Mouse (Mus musculus): ENCODE results near the gene Itsn2. TPM values are rescaled to one million over a fixed set of nuclear protein-coding genes. Genes with fewer than 3 reads are reported as not detected.
"Not testable (repeated sequence)": the region's sequence is repeated elsewhere in the genome, so short reads cannot be mapped to it uniquely, and the experiment has no call there.

The Itsn2 gene
- 19.4 and 20.3 TPM in 2 replicates for polyA plus RNA-seq (2015; fragmentation: Nextera tagmentation; extraction: Ambion mirVana)

GRCm38 (mm10) chr12:4592541-4593165 lies at the start of gene Itsn2, which contains the start of gene Gm3625:
Itsn2 (plus strand) TSS chr12:4592638.
Gm3625 (minus strand) TSS chr12:4592927.
- Histone ChIP-seq H3K27ac (ENCODE audit: low read length) (peak within 1 kb of the TSS; percentile 74), H3K36me3 (ENCODE audit: control insufficient read depth, insufficient read depth, low read length) (no peaks in the 10 kb centered on the region), H3K9me3 (replicated peaks; ENCODE audit: control insufficient read depth, low read length, poor library complexity, severe bottlenecking) (no peaks in the 10 kb centered on the region), H3K4me1 (ENCODE audit: control insufficient read depth, insufficient read depth, low read length) (peaks cover 21% of the 10 kb centered on the region), H3K4me3 (ENCODE audit: low read depth, low read length) (peak within 1 kb of the TSS; percentile 95), H3K4me2 (ENCODE audit: low read length) (peak within 1 kb of the TSS; percentile 65), H3K9ac (ENCODE audit: low read depth, low read length) (peak within 1 kb of the TSS; percentile 85), H3K27me3 (ENCODE audit: control insufficient read depth, insufficient read depth, low read depth, low read length) (no peaks in the 10 kb centered on the region)
- WGBS, result 0% methylated on average over 16 of the region's 49 CpGs
- peak; percentile 90 for ATAC-seq

- no peak overlapping the region for H3K4me2 ChIP-seq (ENCODE audit: low read length)
Observed at GRCm38 (mm10) chr12:4544400-4544919, 48.0 kb upstream of the Itsn2 start.

GRCm38 (mm10) chr12:4545425-4545824 lies 47.0 kb upstream of the Itsn2 start:
- Histone ChIP-seq H3K4me3 (ENCODE audit: low read depth, low read length) (no peak overlapping the region), H3K9me3 (replicated peaks; ENCODE audit: control insufficient read depth, low read length, poor library complexity, severe bottlenecking) (no peaks in the 10 kb centered on the region), H3K36me3 (ENCODE audit: control insufficient read depth, insufficient read depth, low read length) (no peaks in the 10 kb centered on the region), H3K27me3 (ENCODE audit: control insufficient read depth, insufficient read depth, low read depth, low read length) (no peaks in the 10 kb centered on the region), H3K27ac (ENCODE audit: low read length) (no peak overlapping the region), H3K4me2 (ENCODE audit: low read length) (no peak overlapping the region), H3K4me1 (ENCODE audit: control insufficient read depth, insufficient read depth, low read length) (no peaks in the 10 kb centered on the region; the same call in 1 of the 2 replicates), H3K9ac (ENCODE audit: low read depth, low read length) (no peak overlapping the region)
- no peak for ATAC-seq

More at GRCm38 (mm10) chr12:4544400-4544919, 48.0 kb upstream of the Itsn2 start:
- 93% methylated on average over 5 of the region's 5 CpGs for WGBS
- Histone ChIP-seq H3K27me3 (ENCODE audit: control insufficient read depth, insufficient read depth, low read depth, low read length) (no peaks in the 10 kb centered on the region), H3K9ac (ENCODE audit: low read depth, low read length) (no peak overlapping the region), H3K27ac (ENCODE audit: low read length) (no peak overlapping the region), H3K4me1 (ENCODE audit: control insufficient read depth, insufficient read depth, low read length) (no peaks in the 10 kb centered on the region; the same call in 1 of the 2 replicates), H3K4me3 (ENCODE audit: low read depth, low read length) (no peak overlapping the region), H3K9me3 (replicated peaks; ENCODE audit: control insufficient read depth, low read length, poor library complexity, severe bottlenecking) (no peaks in the 10 kb centered on the region), H3K36me3 (ENCODE audit: control insufficient read depth, insufficient read depth, low read length) (no peaks in the 10 kb centered on the region)
- no peak for ATAC-seq

- H3K4me3 ChIP-seq (ENCODE audit: low read depth, low read length), result no peak overlapping the region
- H3K27ac ChIP-seq (ENCODE audit: low read length), result no peak overlapping the region
- no peak overlapping the region for H3K9ac ChIP-seq (ENCODE audit: low read depth, low read length)
- WGBS, result 71% methylated on average over 5 of the region's 5 CpGs
- H3K4me1 ChIP-seq (ENCODE audit: control insufficient read depth, insufficient read depth, low read length), result no peaks in the 10 kb centered on the region; the same call in 1 of the 2 replicates
- H3K9me3 ChIP-seq (replicated peaks; ENCODE audit: control insufficient read depth, low read length, poor library complexity, severe bottlenecking), result no peaks in the 10 kb centered on the region
- H3K27me3 ChIP-seq (ENCODE audit: control insufficient read depth, insufficient read depth, low read depth, low read length), result no peaks in the 10 kb centered on the region
- no peak for ATAC-seq
- H3K36me3 ChIP-seq (ENCODE audit: control insufficient read depth, insufficient read depth, low read length), result no peaks in the 10 kb centered on the region
- H3K4me2 ChIP-seq (ENCODE audit: low read length), result no peak overlapping the region
Observed at GRCm38 (mm10) chr12:4546491-4546890, 45.9 kb upstream of the Itsn2 start.

- Histone ChIP-seq H3K4me1 (ENCODE audit: control insufficient read depth, insufficient read depth, low read length) (no peaks in the 10 kb centered on the region; the same call in 1 of the 2 replicates), H3K9ac (ENCODE audit: low read depth, low read length) (no peak overlapping the region), H3K4me2 (ENCODE audit: low read length) (no peak overlapping the region), H3K4me3 (ENCODE audit: low read depth, low read length) (no peak overlapping the region), H3K27ac (ENCODE audit: low read length) (no peak overlapping the region), H3K36me3 (ENCODE audit: control insufficient read depth, insufficient read depth, low read length) (no peaks in the 10 kb centered on the region), H3K9me3 (replicated peaks; ENCODE audit: control insufficient read depth, low read length, poor library complexity, severe bottlenecking) (no peaks in the 10 kb centered on the region), H3K27me3 (ENCODE audit: control insufficient read depth, insufficient read depth, low read depth, low read length) (no peaks in the 10 kb centered on the region)
- WGBS, result 53% methylated on average over 14 of the region's 14 CpGs
- ATAC-seq, result no peak
Observed at GRCm38 (mm10) chr12:4547557-4547956, 44.9 kb upstream of the Itsn2 start.

- Histone ChIP-seq H3K27ac (ENCODE audit: low read length) (no peak overlapping the region), H3K27me3 (ENCODE audit: control insufficient read depth, insufficient read depth, low read depth, low read length) (no peaks in the 10 kb centered on the region)
Observed at GRCm38 (mm10) chr12:4548053-4549013, 44.1 kb upstream of the Itsn2 start.

GRCm38 (mm10) chr12:4553704-4554103 lies 38.7 kb upstream of the Itsn2 start:
- 89% methylated on average over 3 of the region's 3 CpGs for WGBS
- not testable (repeated sequence) for H3K9me3 ChIP-seq (replicated peaks; ENCODE audit: control insufficient read depth, low read length, poor library complexity, severe bottlenecking); H3K4me2 ChIP-seq (ENCODE audit: low read length); H3K9ac ChIP-seq (ENCODE audit: low read depth, low read length); H3K4me1 ChIP-seq (ENCODE audit: control insufficient read depth, insufficient read depth, low read length); H3K27ac ChIP-seq (ENCODE audit: low read length); H3K4me3 ChIP-seq (ENCODE audit: low read depth, low read length); H3K27me3 ChIP-seq (ENCODE audit: control insufficient read depth, insufficient read depth, low read depth, low read length); ATAC-seq; H3K36me3 ChIP-seq (ENCODE audit: control insufficient read depth, insufficient read depth, low read length)

More at GRCm38 (mm10) chr12:4548053-4549013, 44.1 kb upstream of the Itsn2 start:
- Histone ChIP-seq H3K9me3 (replicated peaks; ENCODE audit: control insufficient read depth, low read length, poor library complexity, severe bottlenecking) (no peaks in the 10 kb centered on the region), H3K4me2 (ENCODE audit: low read length) (peak overlapping the region; percentile 56), H3K4me1 (ENCODE audit: control insufficient read depth, insufficient read depth, low read length) (no peaks in the 10 kb centered on the region; the same call in 1 of the 2 replicates), H3K4me3 (ENCODE audit: low read depth, low read length) (peak overlapping the region; percentile 21), H3K9ac (ENCODE audit: low read depth, low read length) (no peak overlapping the region), H3K36me3 (ENCODE audit: control insufficient read depth, insufficient read depth, low read length) (no peaks in the 10 kb centered on the region)
- ATAC-seq, result peak; percentile 91
- WGBS, result 21% methylated on average over 18 of the region's 18 CpGs

- WGBS, result 66% methylated on average over 5 of the region's 6 CpGs
- H3K27me3 ChIP-seq (ENCODE audit: control insufficient read depth, insufficient read depth, low read depth, low read length), result no peaks in the 10 kb centered on the region
- H3K9me3 ChIP-seq (replicated peaks; ENCODE audit: control insufficient read depth, low read length, poor library complexity, severe bottlenecking), result no peaks in the 10 kb centered on the region
- H3K36me3 ChIP-seq (ENCODE audit: control insufficient read depth, insufficient read depth, low read length), result no peaks in the 10 kb centered on the region
- no peak overlapping the region for H3K9ac ChIP-seq (ENCODE audit: low read depth, low read length)
- no peak overlapping the region for H3K4me2 ChIP-seq (ENCODE audit: low read length)
- no peak overlapping the region for H3K27ac ChIP-seq (ENCODE audit: low read length)
- H3K4me3 ChIP-seq (ENCODE audit: low read depth, low read length), result no peak overlapping the region
- no peaks in the 10 kb centered on the region for H3K4me1 ChIP-seq (ENCODE audit: control insufficient read depth, insufficient read depth, low read length)
- no peak for ATAC-seq
Observed at GRCm38 (mm10) chr12:4555451-4555850, 37.0 kb upstream of the Itsn2 start.
